Mouse (Mus musculus): ENCODE measurements at regions not wholly inside any gene's neighbourhood (a gene's known extent, or its start where the extent isn't known, plus 50 kb on each side); places are given as distances from the start of the nearest gene placed in this dataset.

GRCm38 (mm10) chr9:115517903-115518302 lies 207.7 kb upstream of the Stt3b start:
- no peak for TF ChIP-seq POLR2A (IDR thresholded peaks at IDR 0.05; ENCODE audit: extremely low read depth, insufficient read depth, low read length)
- no peak for TF ChIP-seq CTCF (IDR thresholded peaks at IDR 0.05; ENCODE audit: low read depth, low read length)
